Mouse (Mus musculus) left cerebral cortex, postnatal 36 days (tissue): ENCODE data around the gene Rgs6. TPM values are rescaled to one million over a fixed set of nuclear protein-coding genes. Genes with fewer than 3 reads are reported as not detected.

Source experiments
- DNase-seq, 2 experiments: peaks; one replicate each; pipeline ENCODE4 v3.0.0; 2021 to 2022; ENCODE audit warnings: low spot score in 2 of 2, mixed read lengths in 1 of 2
- intact Hi-C: fragments of 180-260 bp; cut with DNase I; formaldehyde crosslinking; loops from one replicate; pipeline ENCODE4 v1.15.1; 2025
- total RNA-seq, 2 experiments: library from RNA; stranded (reverse); gene quantifications; 2 replicates each; pipeline ENCODE4 v1.2.3; 2021

Rgs6 gene
- total RNA-seq, 2 experiments from 2014 or later = 82.4 to 89.1 TPM

DNA sequence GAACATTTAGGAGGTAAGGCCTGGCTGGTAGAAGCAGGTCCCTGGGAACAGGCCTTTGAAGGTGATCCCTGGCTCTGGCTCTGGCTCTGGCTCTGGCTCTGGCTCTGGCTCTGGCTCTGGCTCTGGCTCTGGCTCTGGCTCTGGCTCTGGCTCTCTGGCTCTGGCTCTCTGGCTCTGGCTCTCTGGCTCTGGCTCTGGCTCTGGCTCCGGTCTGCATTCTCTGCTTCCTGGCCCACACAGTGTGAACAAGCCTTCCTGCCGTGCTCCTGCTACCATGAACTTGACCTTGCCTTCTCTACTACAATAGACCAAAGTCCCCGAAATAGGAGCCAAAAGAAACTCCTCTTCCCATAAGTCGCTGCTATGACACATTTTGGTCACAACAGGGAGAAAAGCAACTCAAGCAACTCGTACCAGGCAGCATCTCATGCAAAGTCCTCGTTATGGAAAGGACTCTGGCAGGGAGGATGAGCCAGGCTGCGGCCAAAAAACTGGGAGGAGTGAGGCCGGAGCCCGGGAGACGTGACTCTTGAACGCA lies 412.0 kb downstream of the Rgs6 start:
- DNase-seq = no peak

GRCm38 (mm10) chr12:83000957-83001356 lies 412.9 kb downstream of the Rgs6 start:
- no peak for DNase-seq
- intact Hi-C loops = no loop called here

More for the DNA sequence above, 412.0 kb downstream of the Rgs6 start:
- intact Hi-C loops = no loop called here

DNA sequence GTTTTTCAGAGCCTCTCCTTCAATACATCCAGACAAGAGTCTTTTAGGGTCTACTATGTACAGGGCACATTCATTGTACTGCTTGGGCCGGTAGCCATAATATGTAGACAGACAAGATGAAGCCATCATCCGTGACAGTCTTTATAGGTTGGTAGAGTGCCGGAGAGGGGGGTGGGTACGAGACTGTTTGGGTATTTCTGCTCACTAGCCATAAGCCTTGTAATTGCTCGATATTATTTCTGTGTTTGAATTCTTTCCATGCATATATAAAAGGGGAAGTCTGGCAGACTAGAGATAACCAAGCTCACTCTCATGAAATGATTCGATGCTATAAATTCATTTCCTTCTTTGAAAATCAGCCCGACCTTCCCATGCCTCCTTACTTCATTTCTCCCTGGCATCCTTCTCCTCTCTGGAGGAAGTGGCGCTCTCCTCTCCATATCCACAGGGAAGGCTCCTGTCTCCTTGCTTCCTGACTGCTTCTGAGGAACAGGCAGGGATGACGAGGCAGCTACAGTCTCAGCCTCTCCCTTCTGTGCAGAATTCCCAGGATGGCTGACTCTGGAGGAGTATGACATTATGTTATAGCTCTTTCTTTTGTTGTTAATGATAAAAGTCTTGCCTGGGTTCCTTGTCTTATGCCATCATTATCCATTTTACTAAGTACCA lies 416.1 kb downstream of the Rgs6 start:
- intact Hi-C loops = no loop called here
- peak; percentile 26 to 36 for DNase-seq

DNA sequence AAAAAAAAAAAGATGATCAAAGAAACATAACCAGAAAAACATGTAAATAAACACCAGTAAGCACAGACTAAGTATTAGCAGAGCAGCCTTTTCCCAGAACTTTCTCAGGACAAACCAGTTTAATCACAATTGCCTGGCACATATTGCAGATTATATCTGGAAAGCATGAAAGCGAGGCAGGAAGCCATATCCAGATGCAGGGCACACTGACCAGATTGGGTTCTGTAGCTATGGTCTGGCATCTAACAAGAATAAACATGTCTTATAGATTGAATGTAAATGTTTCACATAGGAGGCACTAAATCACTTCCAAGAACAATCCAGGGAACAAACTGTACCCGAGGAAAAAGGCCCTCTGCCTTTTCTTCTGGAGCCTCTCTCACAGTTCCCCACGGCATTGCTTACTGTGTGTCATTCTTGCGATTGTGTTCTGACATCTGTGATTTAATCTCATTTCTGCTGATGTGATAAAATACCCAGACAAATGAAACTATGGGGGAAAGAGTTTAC lies 423.0 kb downstream of the Rgs6 start:
- DNase-seq = no peak
- intact Hi-C loops = no loop called here

DNA sequence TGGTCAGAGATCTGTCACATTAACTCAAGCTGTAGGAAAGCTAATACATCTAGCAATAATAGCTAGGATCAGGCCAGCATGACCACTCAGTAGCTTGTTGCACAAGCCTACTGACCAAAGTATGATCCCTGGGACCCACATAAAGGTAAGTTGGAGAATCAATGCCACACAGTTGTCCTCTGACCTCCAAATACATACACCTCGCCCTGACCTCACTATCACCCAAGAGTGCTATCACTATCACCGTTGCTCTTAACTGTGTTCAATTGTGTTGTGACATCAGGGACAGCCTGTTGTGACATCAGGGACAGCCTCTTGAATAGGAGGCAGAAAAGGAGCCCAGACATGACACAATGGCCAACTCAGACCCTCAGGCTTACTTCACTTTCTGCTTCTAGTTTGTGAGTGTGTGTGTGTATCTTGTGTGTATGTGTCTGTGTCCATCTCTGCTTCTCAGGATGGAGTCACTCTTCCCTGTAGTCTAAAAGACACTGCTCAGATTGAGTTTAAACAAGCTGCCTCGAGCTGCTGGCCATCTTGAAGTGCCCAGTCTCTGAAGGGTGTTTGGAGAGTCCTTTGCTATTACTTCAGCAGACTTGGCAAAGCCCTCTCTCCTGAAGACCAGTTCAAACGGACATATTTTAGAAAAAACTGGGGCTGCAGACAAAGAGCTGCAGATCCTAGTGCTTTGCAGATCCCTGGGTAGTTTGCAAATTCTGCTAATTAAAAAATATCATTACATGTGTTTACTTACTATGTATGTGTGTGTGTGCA lies 426.0 kb downstream of the Rgs6 start:
- intact Hi-C loops = no loop called here
- no peak for DNase-seq

DNA sequence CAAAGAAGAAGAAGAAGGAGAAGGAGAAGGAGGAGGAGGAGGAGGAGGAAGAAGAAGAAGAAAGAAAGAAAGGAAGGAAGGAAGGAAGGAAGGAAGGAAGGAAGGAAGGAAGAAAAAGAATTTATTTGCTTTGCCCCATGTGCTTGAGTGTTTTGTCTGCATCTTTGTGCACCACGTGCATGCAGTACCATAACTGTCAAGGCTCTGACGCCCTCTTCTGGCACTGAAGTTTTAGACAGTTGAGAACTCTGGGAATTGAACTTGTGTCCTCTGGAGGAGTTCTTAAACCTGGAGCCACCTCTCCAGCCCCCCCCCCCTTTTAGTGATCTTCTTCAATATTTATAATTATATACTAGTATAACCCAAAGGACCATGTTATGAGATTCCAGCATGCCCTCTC lies 426.8 kb downstream of the Rgs6 start:
- intact Hi-C loops = no loop called here
- no peak for DNase-seq

DNA sequence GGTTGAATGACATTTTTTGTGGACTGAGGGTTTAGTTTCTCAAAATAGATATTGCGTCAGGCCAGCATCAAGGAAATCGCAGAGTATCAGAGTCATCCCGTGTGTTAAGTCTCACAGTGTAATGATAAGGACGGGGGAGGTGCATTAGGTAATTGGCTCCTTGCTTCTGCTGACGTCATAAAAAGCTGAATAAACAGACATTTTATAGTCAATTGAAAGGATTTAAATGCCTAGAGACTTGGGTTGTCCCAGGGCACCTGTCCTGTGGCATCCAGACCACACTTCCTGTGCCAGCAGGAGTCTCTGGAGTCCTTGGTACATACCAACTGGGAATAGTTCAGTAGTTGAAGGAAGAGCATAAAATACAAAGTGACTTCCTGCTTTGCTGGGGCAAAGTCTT lies 427.3 kb downstream of the Rgs6 start:
- intact Hi-C loops = no loop called here

GRCm38 (mm10) chr12:83016486-83016885 lies 428.4 kb downstream of the Rgs6 start:
- no peak for DNase-seq
- intact Hi-C loops = no loop called here

More for the DNA sequence above, 427.3 kb downstream of the Rgs6 start:
- DNase-seq = no peak

GRCm38 (mm10) chr12:83018005-83018404 lies 429.9 kb downstream of the Rgs6 start:
- intact Hi-C loops = loop anchor here (1.0 kb wide), 1 partner anchor 520 kb away; no protein-coding TSS in a partner anchor

GRCm38 (mm10) chr12:83026985-83027384 lies 438.9 kb downstream of the Rgs6 start:
- DNase-seq = no peak
- intact Hi-C loops = no loop called here

More at GRCm38 (mm10) chr12:83018005-83018404, 429.9 kb downstream of the Rgs6 start:
- peak; percentile 76 to 87 for DNase-seq

DNA sequence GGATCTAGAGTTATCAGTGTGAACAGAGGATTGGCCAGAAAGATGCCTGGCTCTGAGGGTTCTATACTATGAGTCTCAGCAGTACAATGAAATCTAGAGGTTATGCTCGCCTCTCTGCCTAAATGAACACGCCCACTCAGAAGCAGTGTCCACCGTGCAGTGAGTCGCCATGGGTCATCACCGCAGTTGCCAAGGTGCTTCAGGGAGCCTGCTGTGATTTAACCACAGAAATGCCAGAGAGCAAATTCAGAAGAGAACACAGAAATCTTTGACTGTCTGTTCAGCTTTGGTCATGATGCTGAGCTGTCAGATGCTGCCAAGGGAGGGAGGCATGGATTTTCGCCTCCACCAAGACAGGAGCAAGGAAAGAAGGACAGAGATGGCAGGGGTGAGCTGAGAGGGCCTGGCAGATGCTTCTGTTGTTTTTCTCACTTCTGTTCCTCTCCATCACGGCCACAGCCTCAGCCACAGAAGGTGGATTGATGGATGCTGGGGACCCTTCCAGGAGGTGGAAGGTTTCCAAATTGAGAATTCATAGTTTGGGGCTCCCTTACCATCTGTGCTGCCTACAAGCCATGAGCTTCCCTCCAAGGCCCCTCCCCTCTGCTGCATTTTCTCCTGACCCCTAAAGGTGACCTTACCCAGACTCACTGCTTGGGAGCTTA lies 445.2 kb downstream of the Rgs6 start:
- DNase-seq = no peak
- intact Hi-C loops = no loop called here

DNA sequence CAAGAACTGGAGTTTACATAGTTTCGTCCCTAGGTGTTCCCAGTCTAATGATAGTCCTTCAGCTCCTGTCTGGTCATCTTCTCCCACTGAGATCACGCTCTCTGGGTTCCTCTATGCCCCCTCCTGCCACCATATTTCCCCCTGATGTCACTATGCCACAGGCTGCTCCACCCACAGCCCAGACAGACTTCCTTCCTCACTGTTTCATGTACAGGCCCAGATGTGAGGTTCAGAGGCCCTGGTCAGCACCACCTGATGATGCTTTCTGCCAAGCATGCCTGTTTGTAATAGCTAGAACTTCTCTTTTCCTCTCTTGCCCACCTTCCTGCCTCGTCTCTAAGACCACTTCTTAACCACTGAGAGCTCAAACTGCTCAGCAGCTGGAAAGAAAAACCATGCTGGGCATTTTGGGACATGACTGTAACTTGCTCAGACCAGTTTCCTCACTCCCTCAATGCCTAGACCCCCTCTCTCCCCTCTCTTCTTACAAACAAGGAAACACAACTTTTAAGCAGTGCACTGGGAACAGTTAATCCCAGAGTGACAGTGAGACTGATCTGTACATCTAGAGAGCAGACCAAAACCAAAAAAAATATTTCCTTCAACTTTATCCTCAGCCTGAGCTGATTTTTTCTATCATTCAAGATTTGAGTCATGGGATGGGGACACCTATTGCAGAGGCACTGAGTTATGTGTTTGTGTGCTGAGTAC lies 446.9 kb downstream of the Rgs6 start:
- no peak for DNase-seq
- intact Hi-C loops = no loop called here

- DNase-seq = peak in 1 of 2 experiments; percentile 50
- intact Hi-C loops = no loop called here
Measured at GRCm38 (mm10) chr12:83037798-83038560, 449.9 kb downstream of the Rgs6 start.

GRCm38 (mm10) chr12:83038779-83039178 lies 450.7 kb downstream of the Rgs6 start:
- intact Hi-C loops = no loop called here
- DNase-seq = no peak

GRCm38 (mm10) chr12:83039859-83040258 lies 451.8 kb downstream of the Rgs6 start:
- intact Hi-C loops = no loop called here
- DNase-seq = no peak

DNA sequence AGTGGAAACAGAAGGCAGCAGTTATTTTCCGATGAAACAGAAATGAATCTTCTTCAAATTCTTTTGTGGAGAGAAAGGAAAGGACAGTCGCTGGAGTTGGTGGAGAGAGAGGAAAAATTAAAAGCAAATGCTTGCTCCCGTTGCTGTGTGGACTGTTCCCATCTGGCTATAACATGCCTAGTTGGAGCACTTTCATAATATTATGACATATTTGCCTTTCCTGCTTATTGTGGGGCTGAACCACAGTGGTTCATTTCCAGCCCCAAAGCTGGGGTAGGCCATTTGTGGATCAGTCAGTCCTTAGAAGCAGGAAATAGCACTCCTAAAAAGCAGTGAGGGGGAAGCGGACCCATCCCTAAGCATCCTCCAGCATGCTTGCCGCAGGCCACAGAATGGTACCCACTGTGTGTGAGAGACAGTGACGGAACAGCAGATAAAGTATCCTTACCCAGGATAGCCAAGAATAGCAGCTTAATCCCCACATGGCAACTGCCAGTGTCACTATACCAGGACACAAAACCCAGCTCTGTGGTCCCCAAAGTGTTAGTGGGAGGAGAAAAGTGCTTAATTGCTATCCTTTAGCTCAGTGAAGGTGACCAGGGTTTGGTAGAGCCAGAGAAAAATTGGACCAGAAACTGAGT lies 456.0 kb downstream of the Rgs6 start:
- intact Hi-C loops = no loop called here
- DNase-seq = no peak

DNA sequence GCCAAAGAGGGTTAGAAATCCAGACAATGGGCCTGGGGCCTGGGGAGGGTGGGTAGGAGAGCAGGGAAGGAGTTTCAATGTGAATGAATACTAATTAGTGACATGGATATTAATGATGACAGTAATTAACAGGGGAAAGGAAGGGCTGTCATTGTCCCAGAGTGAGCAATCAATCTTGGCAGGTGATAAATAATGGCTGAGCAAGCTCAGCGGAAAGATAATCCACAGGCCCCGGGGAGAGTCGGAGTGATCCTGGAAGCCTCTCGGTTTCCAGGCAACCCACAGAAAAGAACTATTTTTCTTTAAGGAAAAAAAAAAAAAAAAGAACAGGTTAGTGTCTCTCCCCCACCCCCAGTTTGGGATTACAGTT lies 456.5 kb downstream of the Rgs6 start:
- DNase-seq = no peak
- intact Hi-C loops = no loop called here

DNA sequence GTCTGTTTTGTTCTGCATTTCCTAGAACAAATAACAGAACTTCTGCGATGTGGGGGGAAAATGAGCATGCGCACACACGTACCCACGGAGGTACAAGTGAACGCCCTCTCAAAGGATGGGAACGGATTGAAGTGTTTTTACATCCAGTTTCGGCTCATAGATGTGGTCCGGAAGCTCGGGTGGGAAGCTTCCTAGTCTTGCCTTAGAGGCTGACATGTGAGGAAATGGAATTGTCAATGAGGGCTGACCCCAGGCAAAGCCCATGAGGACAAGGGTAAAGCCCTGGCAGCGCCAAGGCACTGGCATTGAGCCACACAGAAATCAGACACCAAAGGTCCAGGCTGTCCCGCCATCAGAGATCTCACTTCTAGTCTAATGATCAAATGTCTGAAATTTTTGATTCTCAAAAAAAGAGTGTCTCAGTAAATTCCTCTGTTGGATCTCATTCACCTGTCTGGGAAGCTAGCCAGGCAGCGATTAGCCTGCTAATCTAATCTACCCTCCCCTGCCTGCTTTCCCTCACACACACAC lies 457.0 kb downstream of the Rgs6 start:
- intact Hi-C loops = no loop called here
- DNase-seq = peak; percentile 22 to 34
